Mouse (Mus musculus) midbrain, postnatal 0 days (tissue): ENCODE data around the gene Arhgap15. TPM values are rescaled to one million over a fixed set of nuclear protein-coding genes. Genes with fewer than 3 reads are reported as not detected.

Experiments
- ATAC-seq: fragments of 200-750 bp; cut with Nextera tagmentation; 2 replicates; pipeline ENCODE4 v1.8.0; 2017; ENCODE audit warnings: moderate number of reproducible peaks, mild to moderate bottlenecking, moderate TSS enrichment, moderate library complexity; ENCODE audit not compliant: low FRiP score
- DNase-seq: peaks from one replicate; pipeline ENCODE4 v3.0.0-alpha.2; 2015; ENCODE audit warnings: low spot score
- H3K27ac ChIP-seq: fragments of 300-500 bp; sonication (generic); 2 replicates; pipeline ENCODE4 v1.5.1; 2014; ENCODE audit warnings: low read depth, mild to moderate bottlenecking, low read length, mixed read lengths
- H3K27me3 ChIP-seq: fragments of 300-500 bp; sonication (generic); 2 replicates; pipeline ENCODE4 v1.6.1; 2014; ENCODE audit warnings: low read length, control low read depth, mixed read lengths; ENCODE audit not compliant: insufficient read depth
- H3K36me3 ChIP-seq: fragments of 300-500 bp; sonication (generic); 2 replicates; pipeline ENCODE4 v1.6.1; 2014; ENCODE audit warnings: low read length, control low read depth, mixed read lengths; ENCODE audit not compliant: insufficient read depth
- H3K4me1 ChIP-seq: fragments of 300-500 bp; sonication (generic); 2 replicates; pipeline ENCODE4 v1.6.1; 2014; ENCODE audit warnings: mild to moderate bottlenecking, control low read depth, antibody characterized with exemption, low read length, mixed read lengths; ENCODE audit not compliant: insufficient read depth
- H3K4me2 ChIP-seq: fragments of 300-500 bp; sonication (generic); 2 replicates; pipeline ENCODE4 v1.6.1; 2014; ENCODE audit warnings: low read depth, mild to moderate bottlenecking, low read length, mixed read lengths; ENCODE audit not compliant: poor library complexity, severe bottlenecking
- H3K4me3 ChIP-seq: fragments of 300-500 bp; sonication (generic); 2 replicates; pipeline ENCODE4 v1.5.1; 2014; ENCODE audit warnings: low read depth, mild to moderate bottlenecking, low read length, moderate library complexity
- H3K9ac ChIP-seq: fragments of 300-500 bp; sonication (generic); replicated peaks from 2 replicates; pipeline ENCODE4 v1.6.1; 2014; ENCODE audit warnings: mild to moderate bottlenecking, low read length, moderate library complexity, mixed read lengths; ENCODE audit not compliant: poor library complexity, severe bottlenecking
- H3K9me3 ChIP-seq: fragments of 300-500 bp; sonication (generic); 2 replicates; pipeline ENCODE4 v1.6.1; 2016; ENCODE audit warnings: low read length, control low read depth
- CTCF ChIP-seq: IDR thresholded peaks from 2 replicates; pipeline ENCODE4 v1.5.1; 2016; ENCODE audit warnings: antibody characterized with exemption, mild to moderate bottlenecking
- WGBS: fragments of 180-500 bp; shearing (Covaris S2); extraction: QIAGEN DNeasy Blood & Tissue Kit; methylation state at CpG from one replicate; pipeline ENCODE4 v1.1.7; 2014; 5-methylcytosine and 5-hydroxymethylcytosine counted together
- polyA plus RNA-seq: library from polyadenylated mRNA; unstranded; fragments of >200 nt; fragmentation: Nextera tagmentation; extraction: Ambion mirVana; gene quantifications from 2 replicates; pipeline ENCODE4 v1.2.1, GENCODE M21; 2015
- total RNA-seq: library from RNA; depleted of rRNA; stranded (reverse); fragments of >200 nt; gene quantifications from 2 replicates; pipeline ENCODE4 v1.2.3, GENCODE M21; 2014

Arhgap15 gene
- total and polyA plus RNA-seq, 2 experiments from 2014 or later: 0.77 to 1.2 TPM

- Histone ChIP-seq H3K4me1 (no peaks in the 10 kb centered on the region), H3K27ac (no peak overlapping the region), H3K4me3 (no peak overlapping the region), H3K9me3 (no peaks in the 10 kb centered on the region), H3K27me3 (no peaks in the 10 kb centered on the region), H3K36me3 (no peaks in the 10 kb centered on the region), H3K9ac (no peak overlapping the region), H3K4me2 (no peak overlapping the region)
- DNase-seq (no peak), ATAC-seq (no peak)
- TF ChIP-seq CTCF: no peak
- 69% methylated on average over 11 of the region's 11 CpGs for WGBS
Measured at GRCm38 (mm10) chr2:44355316-44355715, 606.7 kb downstream of the Arhgap15 start.

- DNase-seq: no peak
- Histone ChIP-seq H3K27ac (no peak overlapping the region), H3K4me1 (no peaks in the 10 kb centered on the region), H3K36me3 (no peaks in the 10 kb centered on the region), H3K9me3 (no peaks in the 10 kb centered on the region), H3K4me2 (no peak overlapping the region), H3K4me3 (no peak overlapping the region), H3K27me3 (no peaks in the 10 kb centered on the region), H3K9ac (no peak overlapping the region)
- no peak for TF ChIP-seq CTCF
- ATAC-seq: no peak
- 85% methylated on average over 5 of the region's 5 CpGs for WGBS
Measured at GRCm38 (mm10) chr2:44356248-44356886, 607.7 kb downstream of the Arhgap15 start.

- Histone ChIP-seq H3K27ac (no peak overlapping the region), H3K27me3 (no peaks in the 10 kb centered on the region), H3K4me2 (no peak overlapping the region), H3K9me3 (no peaks in the 10 kb centered on the region), H3K36me3 (no peaks in the 10 kb centered on the region), H3K4me3 (no peak overlapping the region), H3K9ac (no peak overlapping the region), H3K4me1 (no peaks in the 10 kb centered on the region)
- TF ChIP-seq CTCF: no peak
- DNase-seq (no peak), ATAC-seq (no peak)
- 95% methylated on average over 6 of the region's 6 CpGs for WGBS
Measured at GRCm38 (mm10) chr2:44356887-44357251, 608.2 kb downstream of the Arhgap15 start.

- Histone ChIP-seq H3K27me3 (no peaks in the 10 kb centered on the region), H3K9me3 (no peaks in the 10 kb centered on the region), H3K27ac (no peak overlapping the region), H3K9ac (no peak overlapping the region), H3K36me3 (no peaks in the 10 kb centered on the region), H3K4me3 (no peak overlapping the region), H3K4me2 (no peak overlapping the region), H3K4me1 (no peaks in the 10 kb centered on the region)
- DNase-seq: no peak
- no peak for ATAC-seq
- TF ChIP-seq CTCF: no peak
- WGBS: 91% methylated on average over 2 of the region's 2 CpGs
Measured at GRCm38 (mm10) chr2:44380225-44380624, 631.6 kb downstream of the Arhgap15 start.

GRCm38 (mm10) chr2:44384541-44384940 lies 635.9 kb downstream of the Arhgap15 start:
- no peak overlapping the region for H3K4me2 ChIP-seq
- H3K36me3 ChIP-seq: no peaks in the 10 kb centered on the region
- no peaks in the 10 kb centered on the region for H3K4me1 ChIP-seq
- no peak for ATAC-seq
- no peak for DNase-seq
- H3K9ac ChIP-seq: no peak overlapping the region
- H3K27me3 ChIP-seq: no peaks in the 10 kb centered on the region
- 85% methylated on average over 6 of the region's 6 CpGs for WGBS
- no peak for TF ChIP-seq CTCF
- H3K27ac ChIP-seq: no peak overlapping the region
- no peak overlapping the region for H3K4me3 ChIP-seq
- H3K9me3 ChIP-seq: no peaks in the 10 kb centered on the region

- Histone ChIP-seq H3K9ac (no peak overlapping the region), H3K9me3 (no peaks in the 10 kb centered on the region), H3K4me1 (no peaks in the 10 kb centered on the region), H3K27ac (no peak overlapping the region), H3K4me2 (no peak overlapping the region), H3K4me3 (no peak overlapping the region), H3K27me3 (no peaks in the 10 kb centered on the region), H3K36me3 (no peaks in the 10 kb centered on the region)
- ATAC-seq (no peak), DNase-seq (no peak)
- WGBS: 64% methylated on average over 4 of the region's 4 CpGs
- no peak for TF ChIP-seq CTCF
Measured at GRCm38 (mm10) chr2:44389556-44389955, 640.9 kb downstream of the Arhgap15 start.
